Mouse (Mus musculus) embryonic facial prominence, embryonic 14.5 days (tissue): ENCODE data around the gene Styxl1. TPM values are rescaled to one million over a fixed set of nuclear protein-coding genes. Genes with fewer than 3 reads are reported as not detected.
A peak's percentile ranks its signal among the peaks of the same experiment; 100 is the strongest.

ENCODE experiments used
- ATAC-seq: fragments of 200-750 bp; cut with Nextera tagmentation; 2 replicates; pipeline ENCODE4 v1.8.0; 2017; ENCODE audit warnings: low read depth, moderate number of reproducible peaks, moderate TSS enrichment
- DNase-seq: peaks from one replicate; pipeline ENCODE4 v3.0.0-alpha.2; 2015; ENCODE audit warnings: low spot score
- H3K27ac ChIP-seq: fragments of 300-500 bp; sonication (generic); replicated peaks from 2 replicates; pipeline ENCODE4 v1.5.1; 2014; ENCODE audit warnings: low read depth, mild to moderate bottlenecking, low read length, moderate library complexity
- H3K27me3 ChIP-seq: fragments of 300-500 bp; sonication (generic); replicated peaks from 2 replicates; pipeline ENCODE4 v1.6.1; 2014; ENCODE audit warnings: low read length; ENCODE audit not compliant: control insufficient read depth, insufficient read depth
- H3K36me3 ChIP-seq: fragments of 300-500 bp; sonication (generic); 2 replicates; pipeline ENCODE4 v1.6.1; 2014; ENCODE audit warnings: low read length, mixed read lengths; ENCODE audit not compliant: control insufficient read depth, insufficient read depth
- H3K4me1 ChIP-seq: fragments of 300-500 bp; sonication (generic); 2 replicates; pipeline ENCODE4 v1.6.1; 2014; ENCODE audit warnings: antibody characterized with exemption, low read length; ENCODE audit not compliant: control insufficient read depth, insufficient read depth
- H3K4me2 ChIP-seq: fragments of 300-500 bp; sonication (generic); 2 replicates; pipeline ENCODE4 v1.6.1; 2014; ENCODE audit warnings: low read depth, mild to moderate bottlenecking, low read length, moderate library complexity, mixed read lengths
- H3K4me3 ChIP-seq: fragments of 300-500 bp; sonication (generic); 2 replicates; pipeline ENCODE4 v1.5.1; 2014; ENCODE audit warnings: low read depth, mild to moderate bottlenecking, low read length
- H3K9ac ChIP-seq: fragments of 300-500 bp; sonication (generic); 2 replicates; pipeline ENCODE4 v1.6.1; 2014; ENCODE audit warnings: low read depth, mild to moderate bottlenecking, low read length, moderate library complexity, mixed read lengths
- H3K9me3 ChIP-seq: fragments of 300-500 bp; sonication (generic); 2 replicates; pipeline ENCODE4 v1.6.1; 2016; ENCODE audit warnings: low read length; ENCODE audit not compliant: control insufficient read depth
- WGBS: fragments of 180-500 bp; shearing (Covaris S2); extraction: QIAGEN DNeasy Blood & Tissue Kit; methylation state at CpG from one replicate; pipeline ENCODE4 v1.1.7; 2014; 5-methylcytosine and 5-hydroxymethylcytosine counted together
- polyA plus RNA-seq: library from polyadenylated mRNA; unstranded; fragments of >200 nt; fragmentation: Nextera tagmentation; extraction: Ambion mirVana; gene quantifications from 2 replicates; pipeline ENCODE4 v1.2.1, GENCODE M21; 2014

Styxl1 gene
- polyA plus RNA-seq, 1 experiment from 2014 or later: 0.90 TPM

- H3K4me1 ChIP-seq: no peaks in the 10 kb centered on the region
- H3K27me3 ChIP-seq: no peaks in the 10 kb centered on the region
- no peak for DNase-seq
- ATAC-seq: no peak
- no peak overlapping the region for H3K4me3 ChIP-seq
- H3K9me3 ChIP-seq: peaks cover 4% of the 10 kb centered on the region
- no peaks in the 10 kb centered on the region for H3K36me3 ChIP-seq
- H3K9ac ChIP-seq: no peak overlapping the region
- H3K4me2 ChIP-seq: no peak overlapping the region
- 83% methylated on average over 1 of the region's 1 CpGs for WGBS
- no peak overlapping the region for H3K27ac ChIP-seq
Observed at GRCm38 (mm10) chr5:135751041-135751440, 27.1 kb downstream of the Styxl1 start.

- H3K27me3 ChIP-seq: no peaks in the 10 kb centered on the region
- peak overlapping the region; percentile 79 for H3K9ac ChIP-seq
- H3K27ac ChIP-seq: peak overlapping the region; percentile 63; the same call in 1 of the 2 replicates
- no peaks in the 10 kb centered on the region; the same call in 1 of the 2 replicates for H3K4me1 ChIP-seq
- peak overlapping the region; percentile 95 for H3K4me2 ChIP-seq
- no peak; the same call in 1 of the 2 replicates for ATAC-seq
- no peaks in the 10 kb centered on the region for H3K36me3 ChIP-seq
- peak overlapping the region; percentile 93 for H3K4me3 ChIP-seq
- DNase-seq: no peak
- WGBS: 19% methylated on average over 12 of the region's 12 CpGs
- H3K9me3 ChIP-seq: peaks cover 4% of the 10 kb centered on the region
Observed at GRCm38 (mm10) chr5:135744742-135745141, 33.4 kb downstream of the Styxl1 start.

- peak within 1 kb of the TSS; percentile 93 for H3K4me3 ChIP-seq
- H3K4me1 ChIP-seq: no peaks in the 10 kb centered on the region; the same call in 1 of the 2 replicates
- H3K4me2 ChIP-seq: peak within 1 kb of the TSS; percentile 95
- peak; percentile 98 for ATAC-seq
- peak within 1 kb of the TSS; percentile 63; the same call in 1 of the 2 replicates for H3K27ac ChIP-seq
- no peaks in the 10 kb centered on the region for H3K27me3 ChIP-seq
- WGBS: 0% methylated on average over 37 of the region's 60 CpGs
- peak; percentile 97 for DNase-seq
- H3K9me3 ChIP-seq: peaks cover 4% of the 10 kb centered on the region
- H3K36me3 ChIP-seq: no peaks in the 10 kb centered on the region
- peak within 1 kb of the TSS; percentile 79 for H3K9ac ChIP-seq
Observed at GRCm38 (mm10) chr5:135743741-135744609, 34.2 kb downstream of the Styxl1 start, which contains the start of gene Tmem120a. Tmem120a (minus strand) TSS chr5:135744448.

GRCm38 (mm10) chr5:135742941-135743740 is 35.0 kb downstream of the Styxl1 start:
- DNase-seq (peak; percentile 48), ATAC-seq (0 out of 2 replicates have a peak, but pooled peaks have one; percentile 41)
- Histone ChIP-seq H3K36me3 (no peaks in the 10 kb centered on the region), H3K27me3 (no peaks in the 10 kb centered on the region), H3K9ac (peak overlapping the region; percentile 79), H3K27ac (no peak overlapping the region), H3K4me1 (no peaks in the 10 kb centered on the region; the same call in 1 of the 2 replicates), H3K4me2 (peak overlapping the region; percentile 95), H3K4me3 (peak overlapping the region; percentile 93), H3K9me3 (peaks cover 4% of the 10 kb centered on the region)
- WGBS: 22% methylated on average over 18 of the region's 18 CpGs

- DNase-seq (no peak), ATAC-seq (no peak)
- 47% methylated on average over 9 of the region's 10 CpGs for WGBS
- Histone ChIP-seq H3K27ac (no peak overlapping the region), H3K4me2 (no peak overlapping the region), H3K9ac (no peak overlapping the region), H3K4me3 (no peak overlapping the region), H3K9me3 (no peaks in the 10 kb centered on the region), H3K27me3 (no peaks in the 10 kb centered on the region), H3K36me3 (peaks cover 6% of the 10 kb centered on the region; the same call in 1 of the 2 replicates), H3K4me1 (no peaks in the 10 kb centered on the region; the same call in 1 of the 2 replicates)
Observed at GRCm38 (mm10) chr5:135742156-135742555, 36.0 kb downstream of the Styxl1 start.

- Histone ChIP-seq H3K4me3 (no peak overlapping the region), H3K27me3 (no peaks in the 10 kb centered on the region), H3K9me3 (no peaks in the 10 kb centered on the region), H3K36me3 (peaks cover 43% of the 10 kb centered on the region), H3K4me2 (no peak overlapping the region), H3K27ac (no peak overlapping the region), H3K4me1 (no peaks in the 10 kb centered on the region; the same call in 1 of the 2 replicates), H3K9ac (no peak overlapping the region)
- DNase-seq: no peak
- WGBS: 27% methylated on average over 6 of the region's 6 CpGs
- ATAC-seq: no peak
Observed at GRCm38 (mm10) chr5:135738266-135738665, 39.9 kb downstream of the Styxl1 start.

GRCm38 (mm10) chr5:135737154-135737553 is 41.0 kb downstream of the Styxl1 start:
- H3K4me1 ChIP-seq: no peaks in the 10 kb centered on the region
- H3K36me3 ChIP-seq: peaks cover 55% of the 10 kb centered on the region
- 71% methylated on average over 7 of the region's 7 CpGs for WGBS

GRCm38 (mm10) chr5:135736544-135736943 is 41.6 kb downstream of the Styxl1 start:
- Histone ChIP-seq H3K27me3 (no peaks in the 10 kb centered on the region), H3K4me3 (no peak overlapping the region), H3K9me3 (no peaks in the 10 kb centered on the region), H3K27ac (no peak overlapping the region), H3K4me1 (no peaks in the 10 kb centered on the region), H3K4me2 (no peak overlapping the region), H3K9ac (no peak overlapping the region), H3K36me3 (peaks cover 61% of the 10 kb centered on the region)
- no peak for ATAC-seq
- 89% methylated on average over 16 of the region's 16 CpGs for WGBS
- DNase-seq: no peak

More at GRCm38 (mm10) chr5:135737154-135737553, 41.0 kb downstream of the Styxl1 start:
- Histone ChIP-seq H3K27ac (no peak overlapping the region), H3K4me3 (no peak overlapping the region), H3K4me2 (no peak overlapping the region), H3K27me3 (no peaks in the 10 kb centered on the region), H3K9me3 (no peaks in the 10 kb centered on the region), H3K9ac (no peak overlapping the region)
- ATAC-seq (no peak), DNase-seq (no peak)
